9 mouse cellular contexts compared by ENCODE assay signal in the genomic region with DNA sequence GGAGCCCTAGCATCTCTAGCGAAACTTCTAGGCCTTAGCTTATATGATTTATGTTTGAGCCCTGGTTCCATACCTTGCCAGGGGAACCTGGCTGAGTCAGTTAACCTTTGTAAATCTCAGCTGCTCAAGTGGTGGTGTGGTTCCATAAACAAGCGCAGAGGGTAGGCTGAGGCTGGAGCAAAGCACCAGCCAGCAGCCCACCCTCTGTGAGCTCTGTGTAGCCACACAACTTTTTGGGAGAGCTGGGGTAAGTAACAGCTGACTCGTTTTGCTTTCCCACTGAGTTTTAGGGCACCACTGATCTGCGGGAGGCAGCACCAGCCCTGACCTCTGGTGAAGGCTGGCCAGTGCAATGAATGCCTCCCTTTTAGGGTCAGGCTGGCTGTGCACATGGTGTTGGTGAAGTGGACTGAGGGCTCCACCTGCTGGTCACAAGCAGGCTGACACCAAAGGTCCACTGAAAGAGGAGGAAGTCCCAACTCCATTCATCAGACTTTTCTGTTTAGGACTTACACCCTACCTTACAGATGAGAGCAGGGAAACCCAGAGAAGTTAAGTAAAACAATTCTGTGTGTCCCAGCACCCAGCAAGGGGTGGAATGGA. TPM values are rescaled to one million over a fixed set of nuclear protein-coding genes. Genes with fewer than 3 reads are reported as not detected.
DNase-seq lines count a peak whose midpoint lies in the region; ATAC-seq lines count a peak whose summit lies in the region.
"Had no signal": no experiment of that assay in that cellular context is flagged by ENCODE, and none has a peak within 500 bp of the region (broad histone marks: within the 10 kb centered on the region; RNA-seq: fewer than 3 reads in every experiment).

No protein-coding gene starts in this region.

- no peak overlapping the region for H3K9ac ChIP-seq in kidney, embryonic 15.5 days

- 44% methylated on average over 4 of the region's 4 CpGs for WGBS in kidney, embryonic 15.5 days

- DNase-seq in 3T3-L1 (ENCODE audit: low read depth, low spot score) (peak; percentile 89), liver (peak; percentile 67)
- DNase-seq in adrenal gland, adult 18-20 months (ENCODE audit: low spot score in 2 of 2): peak; percentile 61 to 64
- DNase-seq in embryo, embryonic 11 days: peak; percentile 87
- DNase-seq in heart, adult 9 months (ENCODE audit: low spot score in 2 of 2): peak; percentile 21 to 44
- peak; percentile 53 for DNase-seq in naive thymus-derived CD4-positive, alpha-beta T cell, adult 2 months (ENCODE audit: low read depth)
- DNase-seq in spleen, postnatal 4 days (ENCODE audit: low spot score in 2 of 2): peak; percentile 52 to 81

- no peak overlapping the region for H3K27ac ChIP-seq in kidney, embryonic 15.5 days

- no peak overlapping the region for H3K4me3 ChIP-seq in kidney, embryonic 15.5 days (replicated peaks)
- H3K4me3 ChIP-seq: myocyte had no signal

- no peaks in the 10 kb centered on the region for H3K9me3 ChIP-seq in kidney, embryonic 15.5 days (replicated peaks)

- no peaks in the 10 kb centered on the region for H3K27me3 ChIP-seq in kidney, embryonic 15.5 days

- peaks cover 8% of the 10 kb centered on the region for H3K4me1 ChIP-seq in kidney, embryonic 15.5 days

- H3K36me3 ChIP-seq in kidney, embryonic 15.5 days: peaks cover 11% of the 10 kb centered on the region; the same call in 1 of the 2 replicates

- H3K4me2 ChIP-seq in kidney, embryonic 15.5 days: no peak overlapping the region

- ATAC-seq in kidney, embryonic 15.5 days (replicated peaks; ENCODE audit: low FRiP score): peak; percentile 78

RNA-seq across cellular contexts. Expression of a gene that starts 26.7 kb away (rescaled TPM):
- total RNA-seq in adrenal gland, adult 18-20 months (2021): under 1 TPM; 0.33 to 0.38 TPM
- 3.4 and 4.1 TPM in 2 replicates for polyA plus RNA-seq in kidney, embryonic 15.5 days (2015; fragmentation: Nextera tagmentation; extraction: Ambion mirVana)
- polyA plus RNA-seq: myocyte had no signal

Comparison
In these comparisons a context has a peak if more than half of its experiments do, and no peak if none do; other contexts are left out.
1. DNase-seq: peak in every context shown above with its lines; median percentile 89 in 3T3-L1; 87 in embryo, embryonic 11 days; 67 in liver; 66 in spleen, postnatal 4 days; 62 in adrenal gland, adult 18-20 months; 53 in naive thymus-derived CD4-positive, alpha-beta T cell, adult 2 months; 32 in heart, adult 9 months.